Mouse (Mus musculus): ENCODE data around the gene Ptk6. TPM values are rescaled to one million over a fixed set of nuclear protein-coding genes. Genes with fewer than 3 reads are reported as not detected.
"Not testable (repeated sequence)": the region's sequence is repeated elsewhere in the genome, so short reads cannot be mapped to it uniquely, and the experiment has no call there.

The Ptk6 gene
- total RNA-seq, 4 experiments from 2014 or later, result not detected

DNA sequence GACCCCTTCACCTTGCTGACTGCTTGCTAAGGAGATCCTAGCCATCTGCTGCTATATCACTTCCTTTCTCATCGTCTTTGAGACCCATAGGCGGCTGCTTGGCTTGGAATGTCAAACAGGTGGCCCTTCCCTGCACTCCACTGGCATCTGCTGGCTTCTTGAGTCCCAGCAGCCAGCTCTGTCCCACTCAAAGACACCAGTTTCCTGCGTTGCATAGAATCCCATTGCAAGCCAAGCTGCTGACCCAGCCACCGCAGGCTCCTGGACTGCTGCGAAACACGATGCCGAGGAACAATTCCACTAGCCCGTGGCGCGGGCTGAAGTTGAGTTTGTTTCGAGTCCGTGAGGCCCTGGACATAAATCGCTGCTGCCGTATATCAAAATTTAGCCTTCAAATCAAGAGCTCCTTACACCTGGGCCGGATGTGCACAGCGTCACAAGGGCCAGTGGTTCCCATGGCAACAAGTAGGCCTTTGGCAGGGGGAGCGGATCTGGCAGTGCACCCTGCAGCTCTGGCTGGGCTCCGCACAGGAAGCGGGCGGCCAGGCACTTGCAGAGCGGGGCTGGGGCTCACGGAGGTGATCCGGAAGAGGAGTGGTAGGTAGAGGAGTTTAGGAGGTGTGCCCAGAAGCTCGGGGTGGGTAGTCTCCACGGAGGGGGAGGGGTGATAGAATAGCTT, 17.1 kb upstream of the Ptk6 start, which contains the start of gene Fndc11:
Gene Fndc11, plus strand, starts transcription at position 476 of the 679 bp plus-strand sequence.
- DNase-seq (ENCODE audit: low spot score), result peak; percentile 80

DNA sequence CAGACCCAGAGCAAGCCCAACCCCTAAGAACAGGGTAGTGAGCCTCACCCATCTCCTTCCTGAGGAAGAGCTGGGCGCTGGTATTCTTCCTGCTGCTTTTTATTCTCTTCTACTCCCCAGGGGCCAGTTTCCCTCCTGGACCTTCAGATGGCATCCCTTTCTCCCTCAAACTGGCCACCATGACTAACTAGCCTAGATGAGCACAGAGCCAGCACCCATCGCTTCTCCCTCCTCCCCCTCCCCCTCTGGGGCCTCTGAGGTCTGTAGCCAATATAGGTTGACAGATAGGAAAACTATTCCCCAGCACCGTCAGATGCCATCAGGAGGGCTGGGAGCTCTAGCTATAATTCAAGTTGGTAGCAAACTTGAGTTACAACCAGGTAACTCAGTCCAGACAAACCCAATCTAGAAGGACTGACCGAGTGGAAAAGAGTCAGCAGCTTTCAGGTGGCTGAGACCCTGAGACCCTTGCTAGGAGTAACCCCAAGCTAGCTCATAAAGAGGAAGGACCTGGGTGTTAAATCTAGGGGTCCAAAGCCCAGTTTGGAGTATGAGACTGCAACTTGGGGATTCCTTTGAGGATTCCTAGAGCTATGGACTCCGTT, 16.4 kb upstream of the Ptk6 start:
- no peak for DNase-seq (ENCODE audit: low spot score)

DNA sequence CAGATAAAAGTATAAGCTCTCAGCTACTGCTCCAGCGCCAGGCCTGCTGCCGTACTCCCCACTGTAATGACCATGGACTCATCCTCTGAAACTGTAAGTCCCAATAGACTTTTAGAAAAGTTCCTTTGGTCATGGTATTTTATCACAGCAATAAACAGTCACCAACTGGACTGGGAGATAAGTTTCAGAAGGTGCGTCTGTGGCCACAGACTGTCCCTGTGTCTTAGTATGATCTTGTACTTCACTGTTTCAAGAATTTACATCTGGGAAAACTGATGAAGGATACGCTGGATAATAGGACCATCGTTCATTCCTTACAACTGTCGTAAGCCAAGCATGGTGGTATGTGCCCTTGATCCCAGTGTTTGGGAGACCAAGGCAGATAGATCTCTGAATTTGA, 13.4 kb upstream of the Ptk6 start:
- DNase-seq (ENCODE audit: low spot score), result no peak

DNA sequence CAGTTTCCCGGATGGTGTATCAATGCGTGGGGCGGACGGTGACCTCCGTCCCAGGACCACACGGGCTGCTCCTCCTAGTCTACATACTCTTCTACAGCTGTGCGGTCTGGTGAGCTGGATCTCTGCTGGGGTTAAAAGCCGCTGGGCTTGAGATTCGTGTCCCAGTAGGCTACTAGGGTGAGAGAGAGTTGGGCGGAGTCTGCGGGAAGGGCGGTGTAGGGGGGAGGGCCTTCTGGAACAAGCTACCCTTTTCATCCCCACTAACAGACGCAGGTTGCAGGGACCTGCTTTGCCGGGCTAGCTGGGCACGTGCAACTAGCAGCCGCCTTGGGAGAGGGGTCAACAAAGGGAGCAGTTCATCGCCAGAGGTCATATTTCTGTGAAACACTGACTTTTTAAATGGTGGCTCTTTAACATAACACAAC, 10.4 kb upstream of the Ptk6 start, which contains the start of gene Srms:
Gene Srms, minus strand, starts transcription at position 165 of the 425 bp plus-strand sequence.
- no peak for DNase-seq (ENCODE audit: low spot score)

DNA sequence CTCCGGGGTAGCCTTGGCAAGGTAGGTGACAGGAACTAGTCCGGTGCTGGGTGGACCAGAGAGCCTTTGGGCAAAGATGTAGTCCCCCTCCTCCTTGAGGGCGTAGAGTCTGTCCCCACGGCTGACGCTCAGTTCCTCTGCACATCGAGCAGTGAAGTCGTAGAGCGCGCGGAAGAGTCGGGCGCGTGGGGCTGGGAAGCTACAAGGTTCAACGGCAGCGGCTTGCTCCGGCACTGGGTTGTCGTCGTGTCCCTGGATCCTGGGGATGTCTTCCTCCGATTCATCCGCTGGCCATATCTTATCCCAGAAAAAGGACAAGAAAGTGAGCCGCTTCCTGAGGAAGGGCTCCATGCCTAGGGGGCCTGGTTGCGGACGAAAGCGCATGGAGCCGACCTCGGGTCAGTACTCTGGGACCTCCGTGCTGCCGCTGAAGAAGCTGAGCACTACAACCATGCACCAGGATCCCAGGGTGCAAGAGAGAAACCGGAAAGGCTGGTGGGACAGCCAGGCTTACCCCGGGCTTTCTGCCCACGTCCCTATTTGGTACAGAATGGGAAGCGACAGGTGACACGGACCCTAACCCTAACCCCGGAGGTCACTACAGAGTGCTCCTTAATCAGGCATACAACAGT, 9.9 kb upstream of the Ptk6 start:
- no peak for DNase-seq (ENCODE audit: low spot score)

DNA sequence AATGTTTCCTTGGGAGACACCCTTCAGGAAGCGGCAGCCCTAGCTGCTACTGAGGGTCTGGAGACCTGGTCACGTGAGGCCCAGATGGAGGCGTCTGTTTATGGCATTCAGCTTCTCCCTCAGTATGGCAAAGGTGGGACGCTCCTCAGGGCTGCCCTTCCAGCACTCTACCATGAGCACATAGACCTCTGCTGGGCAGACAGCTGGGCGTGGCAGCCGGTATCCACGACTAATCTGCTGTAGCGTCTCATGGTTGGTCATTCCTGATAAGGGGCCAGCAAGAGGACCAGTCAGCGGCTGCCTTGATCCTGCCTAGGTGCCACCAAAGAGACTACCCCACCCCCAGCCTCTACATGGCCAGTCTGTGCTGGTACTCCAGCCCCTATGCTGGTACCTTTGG, 3.5 kb upstream of the Ptk6 start:
- no peak for DNase-seq (ENCODE audit: low spot score)

DNA sequence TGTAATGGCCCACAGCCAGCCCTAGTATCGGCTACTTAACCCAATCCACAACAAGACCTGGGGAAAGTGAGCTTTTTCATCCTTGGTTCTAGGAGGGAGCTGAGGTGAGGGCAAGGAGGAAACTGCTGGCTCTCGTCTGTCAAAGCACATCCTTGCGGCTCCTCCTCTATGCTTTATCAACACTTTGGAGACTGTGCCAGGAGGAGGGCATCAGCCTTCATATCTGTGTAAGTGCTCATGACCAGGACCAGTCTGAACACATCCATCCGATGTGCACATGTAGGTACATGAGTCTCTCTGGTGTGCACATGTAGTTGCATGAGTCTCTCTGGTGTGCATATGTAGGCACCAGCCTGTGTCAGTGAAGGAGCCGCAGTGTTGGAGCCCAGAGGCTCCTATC, 3.1 kb upstream of the Ptk6 start:
- DNase-seq (ENCODE audit: low spot score), result no peak

DNA sequence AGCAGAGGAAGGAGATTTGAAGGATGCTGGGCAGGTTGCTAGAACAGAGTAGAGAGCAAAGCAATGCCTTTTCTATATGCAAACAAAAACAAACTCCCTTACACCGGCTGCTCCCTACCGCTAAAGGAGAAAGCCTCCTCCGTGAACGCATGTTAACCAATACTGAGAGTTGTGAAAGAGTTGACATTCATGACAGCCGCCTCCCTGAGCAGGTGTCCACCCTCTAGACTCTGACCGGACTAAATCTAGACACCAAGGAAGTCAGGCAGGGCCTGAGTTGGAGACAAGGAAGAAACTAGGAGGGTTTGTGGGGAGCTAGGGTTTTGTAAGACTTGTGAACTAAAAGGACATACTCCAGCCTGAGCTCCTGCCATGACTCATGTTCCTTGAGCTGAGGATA, 297 bp upstream of the Ptk6 start:
- no peak for DNase-seq (ENCODE audit: low spot score)

DNA sequence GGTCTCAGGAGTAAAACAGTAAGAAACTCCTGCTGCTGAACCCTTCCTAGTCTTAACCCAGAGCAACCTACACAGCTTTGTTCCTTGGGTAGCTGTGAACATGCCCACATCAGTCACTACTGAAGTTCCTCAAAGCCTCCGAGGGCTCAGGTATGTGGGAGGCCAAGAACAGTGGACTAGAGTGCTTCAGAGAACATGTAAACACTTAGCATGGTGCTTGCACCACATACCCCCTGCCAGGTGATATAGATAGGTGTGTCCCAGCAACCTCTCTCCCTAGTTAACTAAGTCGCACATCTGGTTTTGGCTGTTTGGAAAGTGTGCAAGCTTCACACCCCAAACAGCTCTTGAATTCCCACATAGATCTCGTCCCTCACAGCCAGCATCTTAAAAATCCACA, 983 bp downstream of the Ptk6 start:
- DNase-seq (ENCODE audit: low spot score), result no peak

DNA sequence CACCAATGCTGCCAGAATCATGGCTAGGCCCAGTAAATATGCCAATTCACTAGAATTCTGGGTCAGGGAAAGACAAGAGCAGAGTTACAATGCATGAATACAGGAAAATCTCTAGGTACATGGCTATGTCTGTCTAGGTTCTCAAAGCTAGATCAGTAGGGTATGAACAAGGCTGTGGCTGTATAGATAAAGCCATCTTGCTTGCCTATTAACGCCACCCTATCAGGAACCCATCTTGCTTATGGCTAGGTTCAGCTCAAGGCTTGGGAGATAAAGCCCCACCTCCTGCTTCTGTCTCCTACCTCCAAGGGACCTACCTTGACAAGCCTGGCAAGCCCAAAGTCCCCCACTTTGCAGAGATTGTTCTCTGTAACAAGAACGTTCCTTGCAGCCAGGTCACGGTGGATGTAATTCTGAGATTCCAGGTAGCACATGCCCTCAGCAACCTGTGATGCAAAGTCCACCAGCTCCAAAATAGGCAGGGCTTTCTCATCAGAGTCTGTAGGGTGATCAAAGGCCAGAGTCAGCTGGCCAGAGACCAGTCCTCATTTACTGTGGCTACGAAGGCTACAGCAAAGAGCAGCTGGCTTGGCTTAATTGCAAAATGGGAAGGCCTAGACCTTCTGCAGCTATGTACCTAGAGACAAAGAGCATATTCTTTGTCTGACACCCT, 5.8 kb downstream of the Ptk6 start:
- DNase-seq (ENCODE audit: low spot score), result no peak

DNA sequence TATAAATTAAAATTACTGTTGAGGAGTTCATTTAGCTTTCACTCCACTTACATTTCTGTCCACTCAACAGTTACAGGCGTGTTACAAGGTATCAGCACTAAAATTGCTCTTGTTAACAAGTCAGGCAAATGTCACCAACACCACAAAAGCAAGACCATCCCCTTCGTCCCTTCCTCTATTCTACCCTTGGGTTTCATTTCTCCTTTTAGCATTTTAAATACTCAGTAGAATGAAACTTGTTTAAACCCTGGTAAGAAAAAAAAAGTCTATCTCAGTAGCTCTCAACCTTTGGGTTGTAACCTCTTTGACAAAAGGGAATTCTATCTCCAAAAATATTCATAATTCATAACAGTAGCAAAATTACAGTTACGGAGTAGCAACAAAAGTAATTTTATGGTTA, 9.5 kb downstream of the Ptk6 start:
- no peak for DNase-seq (ENCODE audit: low spot score)

DNA sequence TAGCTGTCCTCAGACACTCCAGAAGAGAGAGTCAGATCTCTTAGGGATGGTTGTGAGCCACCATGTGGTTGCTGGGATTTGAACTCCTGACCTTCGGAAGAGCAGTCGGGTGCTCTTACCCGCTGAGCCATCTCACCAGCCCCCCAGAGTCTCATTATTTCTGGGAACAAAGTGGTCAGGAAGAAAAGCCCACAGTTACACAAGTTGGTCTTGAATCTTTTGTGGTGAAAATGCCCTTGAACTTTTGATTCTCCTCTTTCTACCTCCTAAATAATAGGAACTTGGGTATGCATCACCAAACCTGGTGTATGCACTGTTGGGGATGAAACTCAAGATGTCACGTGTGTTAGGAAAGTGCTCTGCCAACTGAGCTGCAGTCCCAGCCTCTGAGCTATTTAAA, 10.7 kb downstream of the Ptk6 start:
- no peak for DNase-seq (ENCODE audit: low spot score)

DNA sequence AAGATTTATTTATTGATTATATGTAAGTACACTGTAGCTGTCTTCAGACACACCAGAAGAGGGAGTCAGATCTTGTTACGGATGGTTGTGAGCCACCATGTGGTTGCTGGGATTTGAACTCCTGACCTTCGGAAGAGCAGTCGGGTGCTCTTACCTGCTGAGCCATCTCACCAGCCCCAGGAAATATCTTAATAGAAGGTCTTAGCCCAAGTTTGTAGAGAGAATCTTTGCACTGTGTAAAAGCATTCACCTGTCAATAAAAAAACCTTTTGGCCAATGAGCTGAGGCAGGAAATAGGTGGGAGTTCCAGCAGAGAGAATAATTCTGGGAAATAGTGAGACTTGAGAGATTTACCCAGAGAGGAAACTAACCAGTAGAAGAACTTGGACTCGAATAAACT, 11.2 kb downstream of the Ptk6 start:
- DNase-seq (ENCODE audit: low spot score), result not testable (repeated sequence)

DNA sequence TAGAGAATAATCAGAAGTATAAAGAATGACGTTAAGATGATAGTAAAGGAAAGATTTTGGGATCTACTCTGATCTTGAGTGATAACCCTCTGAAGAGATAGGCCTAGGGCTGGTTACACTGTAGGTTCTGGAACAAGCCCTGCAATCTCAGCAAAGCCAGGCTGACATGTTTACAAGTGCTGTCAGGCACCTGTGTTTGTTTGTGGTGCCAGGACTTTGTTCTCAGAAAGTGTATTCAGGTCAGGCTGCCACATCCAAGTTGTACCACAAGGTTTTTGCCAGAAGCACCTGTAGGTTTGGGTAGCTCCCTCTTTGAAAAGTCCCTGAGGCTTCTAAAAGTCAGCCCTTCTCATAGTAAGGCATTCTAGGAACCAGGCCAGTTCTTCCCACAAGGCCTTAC, 13.3 kb downstream of the Ptk6 start:
- no peak for DNase-seq (ENCODE audit: low spot score)

DNA sequence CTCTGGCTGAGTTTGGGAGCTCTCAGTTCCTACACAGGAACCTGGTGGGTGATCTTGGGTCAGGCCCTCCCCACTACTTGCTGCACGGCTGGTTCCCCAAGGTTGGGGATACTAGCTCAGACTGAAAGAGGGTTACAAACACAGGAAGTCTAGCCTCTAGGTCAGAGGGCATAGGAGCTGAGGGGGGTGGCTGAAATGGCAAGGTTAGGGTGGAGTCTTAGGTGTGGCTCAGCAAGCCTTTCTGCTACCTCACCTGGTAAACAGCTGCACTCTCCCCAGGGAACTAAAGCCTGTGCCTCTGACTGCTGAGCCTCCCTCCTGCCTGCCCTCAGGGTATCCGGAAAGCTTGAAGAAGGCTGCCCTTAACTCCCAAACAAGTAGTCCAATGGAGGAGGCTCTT, 13.9 kb downstream of the Ptk6 start:
- DNase-seq (ENCODE audit: low spot score), result peak; percentile 24

DNA sequence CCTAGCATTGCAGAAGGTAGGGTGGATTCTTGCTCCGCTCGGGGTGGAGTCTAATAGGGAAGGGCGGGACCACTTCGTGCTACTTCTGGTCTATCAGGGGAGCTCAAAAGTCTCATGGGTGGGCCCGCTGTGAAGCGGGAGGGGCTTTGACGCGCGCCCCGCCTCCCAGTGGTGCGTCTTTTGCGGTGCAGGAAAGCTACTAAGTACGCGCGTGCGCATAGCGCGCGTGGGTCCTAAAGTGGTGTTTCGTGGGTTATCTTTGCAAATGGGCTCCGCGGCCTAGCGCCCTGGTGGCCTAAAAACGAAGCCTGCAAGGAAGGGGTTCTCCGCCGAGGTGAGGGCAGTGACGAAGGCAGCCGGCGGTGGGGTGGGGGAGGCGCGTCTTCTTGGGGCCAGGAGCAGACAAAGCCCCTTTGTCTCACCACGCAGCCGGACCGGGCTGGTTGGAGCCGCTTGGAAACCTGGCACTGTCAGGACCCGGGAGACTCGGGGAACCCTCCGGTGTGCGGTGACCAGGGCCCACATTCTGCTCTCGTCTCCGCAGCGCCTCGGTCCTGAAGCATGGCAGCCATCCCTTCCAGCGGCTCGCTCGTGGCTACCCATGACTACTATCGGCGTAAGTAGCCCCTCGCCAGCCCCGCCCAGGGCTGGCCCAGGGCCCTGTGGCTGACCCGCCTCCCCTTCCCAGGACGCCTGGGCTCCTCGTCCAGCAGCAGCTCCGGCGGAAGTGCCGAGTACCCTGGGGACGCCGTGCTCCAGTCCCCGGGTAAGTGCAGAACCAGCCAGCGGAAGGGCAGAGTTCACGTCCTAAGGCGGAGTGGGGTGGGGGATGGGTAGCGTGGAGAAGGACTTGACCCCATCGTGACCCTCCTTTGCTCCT, 15.2 kb downstream of the Ptk6 start, which contains the start of gene Ppdpf:
Gene Ppdpf, plus strand, starts transcription at position 127 of the 880 bp plus-strand sequence.
- DNase-seq (ENCODE audit: low spot score), result peak; percentile 95

DNA sequence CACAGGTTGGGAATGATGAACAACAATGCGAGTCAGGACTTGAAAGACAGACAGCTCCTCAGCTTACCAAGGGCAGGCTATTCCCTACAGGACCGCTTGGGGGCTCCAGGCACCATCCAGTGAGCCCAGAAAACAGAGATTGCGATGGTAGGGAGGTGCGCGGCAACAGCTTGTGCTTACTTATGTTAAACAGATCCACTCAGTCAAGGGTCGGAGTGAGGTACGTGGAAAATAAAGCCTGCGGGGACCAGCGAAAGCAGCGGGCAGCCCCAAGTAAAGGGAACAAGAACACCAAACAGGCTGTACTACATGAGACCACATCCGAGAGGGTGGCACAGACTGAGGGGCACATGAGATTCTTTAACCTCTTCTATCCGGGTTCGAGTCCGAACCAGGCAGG, 16.0 kb downstream of the Ptk6 start:
- DNase-seq (ENCODE audit: low spot score), result peak; percentile 90

DNA sequence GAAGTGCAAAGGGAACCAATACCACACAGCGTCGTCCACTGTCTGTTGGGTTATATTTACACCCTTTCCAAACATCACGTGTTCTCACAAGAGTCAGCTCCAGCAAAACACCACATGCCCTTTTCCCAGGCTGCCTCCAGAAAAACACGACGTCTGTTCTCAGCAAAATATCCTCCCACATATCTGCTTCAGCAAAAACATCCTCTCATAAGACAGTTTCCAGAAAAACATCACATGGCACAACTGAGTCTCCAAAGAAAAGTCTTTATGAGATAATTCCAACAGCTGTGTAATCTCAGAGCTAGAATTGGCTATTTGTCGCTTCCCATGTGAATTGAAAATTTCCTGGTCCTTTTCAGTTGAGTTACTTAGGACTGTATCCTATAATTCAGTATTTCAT, 21.7 kb downstream of the Ptk6 start:
- DNase-seq (ENCODE audit: low spot score), result peak; percentile 36

DNA sequence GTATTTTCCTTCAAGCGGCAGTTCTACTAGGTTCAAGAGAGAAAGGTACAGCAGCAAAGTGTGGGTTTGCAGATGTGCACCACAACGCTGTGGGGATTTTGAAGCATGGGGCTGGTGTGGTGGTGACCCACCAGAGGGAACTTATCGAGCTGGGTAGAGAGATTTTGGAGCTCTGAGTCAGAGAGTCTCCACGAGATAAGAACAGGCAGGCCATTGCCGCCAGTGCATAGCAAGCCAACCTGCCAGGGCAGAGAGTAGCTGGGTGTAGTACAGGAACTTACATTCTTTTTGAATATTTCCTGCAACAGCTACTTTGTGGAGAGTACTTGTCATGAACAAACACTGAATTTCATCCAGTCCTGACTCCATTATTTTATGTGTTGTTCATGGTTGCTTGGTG, 24.1 kb downstream of the Ptk6 start:
- no peak for DNase-seq (ENCODE audit: low spot score)

DNA sequence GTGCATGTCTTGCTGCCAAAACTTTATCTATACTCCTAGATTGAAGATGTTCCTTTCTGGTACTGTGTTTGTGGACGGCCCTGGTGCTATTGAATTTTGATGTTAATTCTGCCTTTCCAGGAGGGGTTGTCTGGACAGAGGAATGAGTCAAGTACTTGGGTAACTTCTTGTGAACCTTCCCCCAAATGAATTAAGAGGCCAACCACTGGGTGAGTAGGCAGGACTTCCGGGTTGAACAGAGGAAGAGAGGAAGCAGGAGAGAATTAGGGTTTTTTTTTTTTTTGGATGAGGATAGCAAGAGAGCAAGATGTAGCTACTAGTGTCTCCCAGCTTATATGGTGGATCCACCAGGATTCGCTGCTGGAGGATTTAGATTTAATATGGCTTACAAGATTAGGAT, 24.6 kb downstream of the Ptk6 start:
- DNase-seq (ENCODE audit: low spot score), result no peak

DNA sequence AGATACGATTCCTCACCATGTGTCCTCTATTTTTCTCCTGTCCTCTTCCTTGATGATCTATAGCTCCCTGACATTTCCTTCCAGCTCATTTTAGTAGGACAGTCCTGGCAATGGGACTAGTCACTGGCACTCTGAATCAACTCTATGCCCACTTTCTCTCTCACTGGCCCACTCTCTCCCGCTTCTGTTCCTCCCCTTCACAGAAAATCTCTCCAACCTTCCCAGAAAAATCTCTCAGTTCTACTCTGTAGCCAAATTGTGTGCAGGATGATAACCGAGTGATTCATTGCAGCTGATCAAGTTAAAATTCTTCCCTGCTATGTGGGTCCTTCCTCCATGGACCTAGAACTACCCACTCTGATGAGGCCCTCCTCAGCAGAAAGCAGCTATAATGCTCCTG, 27.9 kb downstream of the Ptk6 start:
- DNase-seq (ENCODE audit: low spot score), result no peak
